ENCODE assay signal across 9 mouse cellular contexts in genomic region chr10:93777372-93777771, GRCm38 (mm10). TPM values are rescaled to one million over a fixed set of nuclear protein-coding genes. Genes with fewer than 3 reads are reported as not detected.
DNase-seq lines count a peak whose midpoint lies in the region; ATAC-seq and TF ChIP-seq lines count a peak whose summit lies in the region.
"Had no signal": no experiment of that assay in that cellular context is flagged by ENCODE, and none has a peak within 500 bp of the region (broad histone marks: within the 10 kb centered on the region; RNA-seq: fewer than 3 reads in every experiment).

No protein-coding gene starts in this region.

- 0 out of 2 replicates have a peak, but pooled peaks cover 3% of the 10 kb centered on the region for H3K9me3 ChIP-seq in heart, embryonic 12.5 days (replicated peaks)
- H3K9me3 ChIP-seq in kidney, postnatal 0 days (replicated peaks; ENCODE audit: low read length): no peaks in the 10 kb centered on the region

- peak; percentile 81 for TF ChIP-seq CTCF in heart, adult 2 months (IDR thresholded peaks at IDR 0.05)
- peak; percentile 74 for TF ChIP-seq CTCF in kidney, postnatal 0 days (IDR thresholded peaks at IDR 0.05; ENCODE audit: low read depth)

- H3K27ac ChIP-seq in heart, adult 2 months: no peak overlapping the region
- H3K27ac ChIP-seq in heart, embryonic 12.5 days (ENCODE audit: poor library complexity, severe bottlenecking): no peak overlapping the region
- H3K27ac ChIP-seq in kidney, postnatal 0 days: peak overlapping the region; percentile 50; the same call in 1 of the 2 replicates

- 0 out of 2 replicates have a peak, but pooled peaks have one; percentile 27 for TF ChIP-seq EP300 in heart, adult 2 months (IDR thresholded peaks at IDR 0.05; ENCODE audit: insufficient read depth, low read depth, low read length)

- H3K4me2 ChIP-seq in heart, embryonic 12.5 days: no peak overlapping the region
- H3K4me2 ChIP-seq in kidney, postnatal 0 days (ENCODE audit: low read length): no peak overlapping the region

- no peak overlapping the region for H3K4me3 ChIP-seq in heart, adult 2 months
- H3K4me3 ChIP-seq in heart, embryonic 12.5 days: no peak overlapping the region
- no peak overlapping the region for H3K4me3 ChIP-seq in kidney, postnatal 0 days (replicated peaks; ENCODE audit: low read depth, low read length)

- intact Hi-C loops in heart, adult 2 months (cut with DNase I): loop anchor here (1.0 kb wide), 2 partner anchors 166 to 183 kb away; no protein-coding TSS in a partner anchor

- WGBS in heart, adult 2 months: 40% methylated on average over 7 of the region's 7 CpGs
- 46% methylated on average over 7 of the region's 7 CpGs for WGBS in heart, embryonic 12.5 days
- WGBS in kidney, postnatal 0 days: 57% methylated on average over 7 of the region's 7 CpGs

- H3K27me3 ChIP-seq in heart, adult 2 months (ENCODE audit: control insufficient read depth, insufficient read depth, low read length): no peaks in the 10 kb centered on the region
- H3K27me3 ChIP-seq in heart, embryonic 12.5 days (replicated peaks): peaks cover 11% of the 10 kb centered on the region
- H3K27me3 ChIP-seq in kidney, postnatal 0 days (ENCODE audit: insufficient read depth, low read length): no peaks in the 10 kb centered on the region

- no peak overlapping the region for H3K9ac ChIP-seq in heart, adult 2 months (ENCODE audit: low read depth, low read length)
- H3K9ac ChIP-seq in heart, embryonic 12.5 days: no peak overlapping the region
- no peak overlapping the region for H3K9ac ChIP-seq in kidney, postnatal 0 days (ENCODE audit: low read depth, low read length)

- no peaks in the 10 kb centered on the region for H3K79me2 ChIP-seq in heart, adult 2 months (replicated peaks; ENCODE audit: control insufficient read depth, insufficient read depth, low read length)

- H3K4me1 ChIP-seq in heart, adult 2 months (ENCODE audit: control insufficient read depth, insufficient read depth, low read length): no peaks in the 10 kb centered on the region
- H3K4me1 ChIP-seq in heart, embryonic 12.5 days (replicated peaks): no peaks in the 10 kb centered on the region
- H3K4me1 ChIP-seq in kidney, postnatal 0 days (replicated peaks; ENCODE audit: insufficient read depth, low read length): no peaks in the 10 kb centered on the region

- ATAC-seq in heart, embryonic 12.5 days (ENCODE audit: insufficient number of reproducible peaks, low FRiP score): no peak
- no peak for ATAC-seq in kidney, postnatal 0 days (replicated peaks; ENCODE audit: low FRiP score, low read depth)

- DNase-seq in heart, adult 2 months: peak; percentile 41 to 77
- DNase-seq in B cell, adult 2 months: peak; percentile 15 to 25
- peak; percentile 84 for DNase-seq in adrenal gland, postnatal 10 days
- DNase-seq in embryo, embryonic 10 days (ENCODE audit: low spot score): peak; percentile 68
- peak; percentile 25 for DNase-seq in kidney, postnatal 0 days (ENCODE audit: low spot score)
- peak; percentile 76 for DNase-seq in lung, postnatal 10 days
- peak; percentile 28 for DNase-seq in testis, postnatal 14 days (ENCODE audit: low spot score)

- no peaks in the 10 kb centered on the region for H3K36me3 ChIP-seq in heart, adult 2 months (ENCODE audit: control insufficient read depth, insufficient read depth, low read length)
- H3K36me3 ChIP-seq in heart, embryonic 12.5 days: no peaks in the 10 kb centered on the region
- H3K36me3 ChIP-seq in kidney, postnatal 0 days (ENCODE audit: insufficient read depth, low read length): no peaks in the 10 kb centered on the region

- TF ChIP-seq POLR2A in heart, adult 2 months (IDR thresholded peaks at IDR 0.05; ENCODE audit: insufficient read depth, low read depth, low read length): no peak

RNA-seq across cellular contexts. Expression of gene Usp44, which starts 54.0 kb away (rescaled TPM):
- not detected for total RNA-seq in heart, adult 2 months (2021)
- polyA plus RNA-seq in heart, adult 2 months (2012; rRNA removed): not detected in 2 replicates
- polyA plus RNA-seq in heart, embryonic 12.5 days (2016; fragmentation: Nextera tagmentation; extraction: Ambion mirVana): 0.49 and 0.50 TPM in 2 replicates
- total RNA-seq in adrenal gland, postnatal 10 days (2021): not detected
- polyA plus RNA-seq in kidney, postnatal 0 days (2015; fragmentation: Nextera tagmentation; extraction: Ambion mirVana): 0.18 and 0.34 TPM in 2 replicates
- total RNA-seq: left cerebral cortex, adult 8-10 months had no signal

Comparison
In these comparisons a context has a peak if more than half of its experiments do, and no peak if none do; other contexts are left out.
1. DNase-seq: peak in every context shown above with its lines; median percentile 84 in adrenal gland, postnatal 10 days; 76 in lung, postnatal 10 days; 68 in embryo, embryonic 10 days; 59 in heart, adult 2 months; 28 in testis, postnatal 14 days; 25 in kidney, postnatal 0 days; 20 in B cell, adult 2 months.